Mouse (Mus musculus) lung, adult 2 months (tissue): ENCODE data around the gene Gm20388.

ENCODE experiments used
- CTCF ChIP-seq: fragments of 200-500 bp; IDR thresholded peaks from 2 replicates; pipeline ENCODE4 v1.5.1; 2011; ENCODE audit warnings: mild to moderate bottlenecking, low read length, control low read depth; ENCODE audit not compliant: insufficient read depth
- POLR2A ChIP-seq: fragments of 200-500 bp; IDR thresholded peaks from 2 replicates; pipeline ENCODE4 v1.6.1; 2011; ENCODE audit warnings: low read depth, mild to moderate bottlenecking, control low read depth, low read length, borderline replicate concordance; ENCODE audit errors: extremely low read depth

DNA sequence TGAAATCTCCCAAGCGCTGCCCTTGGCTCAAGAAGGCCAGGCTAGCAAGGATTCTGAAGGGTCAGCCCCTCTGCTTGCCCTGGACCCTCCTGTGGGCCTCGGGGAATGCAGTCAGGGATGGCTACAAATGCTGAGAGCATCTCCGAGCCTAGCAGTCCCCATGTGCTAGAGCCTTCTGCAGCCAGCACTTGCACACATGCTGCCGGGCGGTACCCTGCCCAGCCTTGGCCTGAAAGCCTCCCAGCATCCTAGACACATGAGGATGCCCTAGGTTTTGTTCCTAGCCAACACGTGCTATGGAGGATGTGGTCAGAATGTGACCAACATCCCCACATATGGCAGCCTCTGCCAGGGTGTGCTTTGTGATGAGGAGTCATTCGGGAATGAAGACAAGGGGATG is 2943.7 kb downstream of the Gm20388 start:
- TF ChIP-seq POLR2A: no peak
- no peak for TF ChIP-seq CTCF
